Mouse (Mus musculus) lung, embryonic 16.5 days (tissue): ENCODE results near the gene Pik3ca. TPM values are rescaled to one million over a fixed set of nuclear protein-coding genes. Genes with fewer than 3 reads are reported as not detected.

Source experiments
- ATAC-seq: fragments of 200-750 bp; cut with Nextera tagmentation; 2 replicates; pipeline ENCODE4 v1.8.0; 2017; ENCODE audit warnings: low read depth, mild to moderate bottlenecking, moderate library complexity
- H3K27ac ChIP-seq: fragments of 300-500 bp; sonication (generic); 2 replicates; pipeline ENCODE4 v1.5.1; 2014; ENCODE audit warnings: mild to moderate bottlenecking, control low read depth, low read length
- H3K27me3 ChIP-seq: fragments of 300-500 bp; sonication (generic); 2 replicates; pipeline ENCODE4 v1.6.1; 2014; ENCODE audit warnings: low read depth, low read length, mixed read lengths; ENCODE audit not compliant: control insufficient read depth, insufficient read depth
- H3K36me3 ChIP-seq: fragments of 300-500 bp; sonication (generic); 2 replicates; pipeline ENCODE4 v1.6.1; 2014; ENCODE audit warnings: low read length; ENCODE audit not compliant: control insufficient read depth, insufficient read depth
- H3K4me1 ChIP-seq: fragments of 300-500 bp; sonication (generic); replicated peaks from 2 replicates; pipeline ENCODE4 v1.6.1; 2014; ENCODE audit warnings: low read length, mixed read lengths; ENCODE audit not compliant: control insufficient read depth, insufficient read depth
- H3K4me2 ChIP-seq: fragments of 300-500 bp; sonication (generic); 2 replicates; pipeline ENCODE4 v1.6.1; 2014; ENCODE audit warnings: low read depth, low read length, control low read depth
- H3K4me3 ChIP-seq: fragments of 300-500 bp; sonication (generic); 2 replicates; pipeline ENCODE4 v1.5.1; 2014; ENCODE audit warnings: mild to moderate bottlenecking, low read length, control low read depth
- H3K9ac ChIP-seq: fragments of 300-500 bp; sonication (generic); 2 replicates; pipeline ENCODE4 v1.6.1; 2014; ENCODE audit warnings: low read length, control low read depth
- H3K9me3 ChIP-seq: fragments of 300-500 bp; sonication (generic); 2 replicates; pipeline ENCODE4 v1.6.1; 2016; ENCODE audit warnings: low read length; ENCODE audit not compliant: control insufficient read depth
- WGBS: fragments of 180-500 bp; shearing (Covaris S2); extraction: QIAGEN DNeasy Blood & Tissue Kit; methylation state at CpG from one replicate; pipeline ENCODE4 v1.1.7; 2014; 5-methylcytosine and 5-hydroxymethylcytosine counted together
- polyA plus RNA-seq: library from polyadenylated mRNA; unstranded; fragments of >200 nt; fragmentation: Nextera tagmentation; extraction: Ambion mirVana; gene quantifications from 2 replicates; pipeline ENCODE4 v1.2.1, GENCODE M21; 2015

The Pik3ca gene
- 9.7 and 10.2 TPM in 2 replicates for polyA plus RNA-seq

- H3K4me2 ChIP-seq = peak within 1 kb of the TSS; percentile 93
- peak within 1 kb of the TSS; percentile 99 for H3K27ac ChIP-seq
- peaks cover 30% of the 10 kb centered on the region for H3K4me1 ChIP-seq
- H3K9ac ChIP-seq = peak within 1 kb of the TSS; percentile 96
- peak; percentile 60 for ATAC-seq
- under 1% methylated on average over 51 of the region's 65 CpGs for whole genome bisulfite sequencing
- H3K9me3 ChIP-seq = no peaks in the 10 kb centered on the region
- H3K36me3 ChIP-seq = no peaks in the 10 kb centered on the region
- peak within 1 kb of the TSS; percentile 95 for H3K4me3 ChIP-seq
- H3K27me3 ChIP-seq = no peaks in the 10 kb centered on the region
Measured at GRCm38 (mm10) chr3:32397461-32398174, at the start of gene Pik3ca. Gene Pik3ca, plus strand, starts transcription at chr3:32397671.

- ATAC-seq = no peak
- Histone ChIP-seq H3K9me3 (no peaks in the 10 kb centered on the region), H3K27me3 (no peaks in the 10 kb centered on the region), H3K9ac (no peak overlapping the region), H3K4me2 (no peak overlapping the region), H3K27ac (no peak overlapping the region), H3K36me3 (no peaks in the 10 kb centered on the region), H3K4me3 (no peak overlapping the region), H3K4me1 (no peaks in the 10 kb centered on the region)
- 67% methylated on average over 6 of the region's 6 CpGs for WGBS
Measured at GRCm38 (mm10) chr3:32347881-32348280, 49.6 kb upstream of the Pik3ca start.

- H3K9ac ChIP-seq = no peak overlapping the region
- ATAC-seq = no peak
- H3K4me3 ChIP-seq = no peak overlapping the region
Measured at GRCm38 (mm10) chr3:32361221-32361620, 36.2 kb upstream of the Pik3ca start.

GRCm38 (mm10) chr3:32364195-32364594 is 33.3 kb upstream of the Pik3ca start:
- no peak for ATAC-seq
- Histone ChIP-seq H3K27ac (no peak overlapping the region), H3K9me3 (no peaks in the 10 kb centered on the region), H3K27me3 (no peaks in the 10 kb centered on the region; the same call in 1 of the 2 replicates), H3K36me3 (no peaks in the 10 kb centered on the region), H3K4me3 (no peak overlapping the region), H3K9ac (no peak overlapping the region), H3K4me2 (no peak overlapping the region), H3K4me1 (no peaks in the 10 kb centered on the region)
- 68% methylated on average over 4 of the region's 4 CpGs for WGBS

More at GRCm38 (mm10) chr3:32361221-32361620, 36.2 kb upstream of the Pik3ca start:
- no peaks in the 10 kb centered on the region for H3K4me1 ChIP-seq
- H3K4me2 ChIP-seq = no peak overlapping the region
- H3K36me3 ChIP-seq = no peaks in the 10 kb centered on the region
- no peak overlapping the region for H3K27ac ChIP-seq
- 31% methylated on average over 6 of the region's 6 CpGs for WGBS
- no peaks in the 10 kb centered on the region for H3K27me3 ChIP-seq
- no peaks in the 10 kb centered on the region for H3K9me3 ChIP-seq

GRCm38 (mm10) chr3:32364841-32365545 is 32.5 kb upstream of the Pik3ca start:
- no peaks in the 10 kb centered on the region for H3K36me3 ChIP-seq

GRCm38 (mm10) chr3:32365546-32366245 is 31.8 kb upstream of the Pik3ca start, which contains the start of gene Zmat3:
Gene Zmat3, minus strand, starts transcription at chr3:32366014.
- Histone ChIP-seq H3K27ac (peak within 1 kb of the TSS; percentile 26), H3K27me3 (no peaks in the 10 kb centered on the region; the same call in 1 of the 2 replicates), H3K4me2 (peak within 1 kb of the TSS; percentile 81), H3K4me1 (no peaks in the 10 kb centered on the region), H3K4me3 (peak within 1 kb of the TSS; percentile 70), H3K9ac (peak within 1 kb of the TSS; percentile 76), H3K9me3 (no peaks in the 10 kb centered on the region), H3K36me3 (no peaks in the 10 kb centered on the region)
- WGBS = 3% methylated on average over 26 of the region's 48 CpGs
- peak; percentile 73 for ATAC-seq

More at GRCm38 (mm10) chr3:32364841-32365545, 32.5 kb upstream of the Pik3ca start:
- H3K27me3 ChIP-seq = no peaks in the 10 kb centered on the region; the same call in 1 of the 2 replicates
- peak overlapping the region; percentile 76 for H3K9ac ChIP-seq
- no peaks in the 10 kb centered on the region for H3K4me1 ChIP-seq
- peak; percentile 55 for ATAC-seq
- H3K4me2 ChIP-seq = peak overlapping the region; percentile 81
- H3K27ac ChIP-seq = peak overlapping the region; percentile 26; the same call in 1 of the 2 replicates
- whole genome bisulfite sequencing = 3% methylated on average over 41 of the region's 54 CpGs
- H3K4me3 ChIP-seq = peak overlapping the region; percentile 70
- no peaks in the 10 kb centered on the region for H3K9me3 ChIP-seq

- Histone ChIP-seq H3K4me2 (peak overlapping the region; percentile 81), H3K9ac (no peak overlapping the region), H3K9me3 (no peaks in the 10 kb centered on the region), H3K36me3 (no peaks in the 10 kb centered on the region), H3K27ac (no peak overlapping the region), H3K4me1 (no peaks in the 10 kb centered on the region), H3K27me3 (no peaks in the 10 kb centered on the region; the same call in 1 of the 2 replicates), H3K4me3 (peak overlapping the region; percentile 70)
- ATAC-seq = peak; percentile 41; the same call in 1 of the 2 replicates
- WGBS = 58% methylated on average over 17 of the region's 17 CpGs
Measured at GRCm38 (mm10) chr3:32366246-32366734, 31.2 kb upstream of the Pik3ca start.

GRCm38 (mm10) chr3:32367516-32367915 is 30.0 kb upstream of the Pik3ca start:
- no peaks in the 10 kb centered on the region for H3K36me3 ChIP-seq

More at GRCm38 (mm10) chr3:32367516-32367915, 30.0 kb upstream of the Pik3ca start:
- ATAC-seq = no peak
- 52% methylated on average over 1 of the region's 1 CpGs for WGBS
- Histone ChIP-seq H3K27me3 (no peaks in the 10 kb centered on the region; the same call in 1 of the 2 replicates), H3K27ac (no peak overlapping the region), H3K9me3 (no peaks in the 10 kb centered on the region), H3K4me2 (no peak overlapping the region), H3K4me3 (no peak overlapping the region), H3K9ac (no peak overlapping the region), H3K4me1 (no peaks in the 10 kb centered on the region)
